Mouse (Mus musculus) frontal cortex, postnatal 25 days (tissue): ENCODE results near the gene Usf1.

Experiments used
- DNase-seq, 2 experiments: peaks; one replicate each; pipeline ENCODE4 v3.0.0; 2022; ENCODE audit warnings: low spot score in 2 of 2

Gene Usf1

DNA sequence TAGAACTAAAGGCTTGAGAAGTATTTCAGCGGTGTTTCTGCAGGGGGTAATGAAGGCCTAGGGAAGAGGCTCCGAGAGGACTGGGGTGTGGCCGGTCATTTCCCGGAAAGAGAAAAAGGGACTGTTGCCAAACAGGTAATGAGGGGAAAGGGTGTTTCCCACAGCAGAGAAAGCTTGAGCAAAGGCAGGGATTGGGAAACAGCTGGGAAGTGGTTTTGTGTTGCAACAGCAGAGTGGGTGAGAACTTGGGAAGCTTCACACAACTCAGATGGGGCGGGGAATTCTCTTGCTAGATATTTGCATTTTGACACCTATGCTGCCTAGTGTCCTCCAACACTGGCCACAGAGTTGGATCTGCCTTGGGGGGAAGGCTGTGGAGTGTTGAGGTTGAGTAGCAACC, 41.8 kb downstream of the Usf1 start:
- DNase-seq, result no peak

- DNase-seq, result no peak
These were observed 43.8 kb downstream of the Usf1 start for GRCm38 (mm10) chr1:171454926-171455325.

GRCm38 (mm10) chr1:171457568-171457967, 46.5 kb downstream of the Usf1 start:
- DNase-seq, result no peak

- no peak for DNase-seq
These were observed 48.7 kb downstream of the Usf1 start for GRCm38 (mm10) chr1:171459791-171460190.

DNA sequence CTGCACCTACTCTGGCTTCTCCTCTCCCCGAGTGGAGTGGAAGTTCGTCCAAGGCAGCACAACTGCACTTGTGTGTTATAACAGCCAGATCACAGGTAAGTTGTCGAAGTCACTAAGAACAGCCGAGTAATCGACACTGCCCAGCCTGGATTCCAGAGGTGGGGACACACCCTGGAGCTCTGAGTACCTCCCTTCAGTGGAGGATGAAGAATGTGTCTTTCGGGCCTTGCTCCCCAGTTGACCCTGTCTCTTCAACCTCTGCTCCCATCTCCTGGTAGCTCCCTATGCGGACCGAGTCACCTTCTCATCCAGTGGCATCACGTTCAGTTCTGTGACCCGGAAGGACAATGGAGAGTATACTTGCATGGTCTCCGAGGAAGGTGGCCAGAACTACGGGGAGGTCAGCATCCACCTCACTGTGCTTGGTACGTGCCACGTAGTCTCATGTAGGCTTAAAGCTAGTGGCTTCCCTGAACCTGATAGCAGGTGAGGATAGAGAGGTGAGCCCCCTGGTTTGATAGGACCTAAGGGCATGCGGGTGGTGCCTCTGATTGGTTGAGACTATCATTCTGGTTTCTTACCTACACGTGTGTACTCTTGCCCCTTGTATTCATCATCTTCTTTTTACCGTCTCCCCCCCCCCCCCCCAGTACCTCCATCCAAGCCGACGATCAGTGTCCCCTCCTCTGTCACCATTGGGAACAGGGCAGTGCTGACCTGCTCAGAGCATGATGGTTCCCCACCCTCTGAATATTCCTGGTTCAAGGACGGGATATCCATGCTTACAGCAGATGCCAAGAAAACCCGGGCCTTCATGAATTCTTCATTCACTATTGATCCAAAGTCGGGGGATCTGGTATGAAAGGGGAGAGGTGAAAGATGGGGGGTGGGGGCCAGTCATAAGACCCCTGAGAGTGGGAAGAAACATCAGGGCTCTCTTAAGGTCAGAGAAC, 49.7 kb downstream of the Usf1 start:
- DNase-seq, result no peak

DNA sequence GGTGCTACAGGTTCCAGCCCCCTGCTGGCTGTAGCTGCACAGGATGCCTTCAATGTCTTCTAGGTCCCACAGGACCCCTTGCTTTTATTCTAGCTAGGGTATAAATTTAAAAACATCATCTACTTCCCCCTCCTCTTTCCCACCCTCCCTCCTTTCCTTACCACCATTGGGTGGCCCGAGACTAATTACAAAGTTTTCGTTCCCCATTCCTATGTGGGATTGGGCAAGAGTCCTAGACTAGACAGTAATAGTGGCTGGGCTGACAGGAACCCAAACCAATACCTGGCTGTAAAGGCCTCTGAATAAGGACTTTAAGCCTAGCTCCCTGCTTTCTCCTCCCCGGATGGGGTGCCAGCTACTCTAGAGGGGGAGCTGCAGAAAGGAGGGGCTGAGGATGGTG, 52.0 kb downstream of the Usf1 start:
- DNase-seq, result no peak

- DNase-seq, result no peak
These were observed 54.8 kb downstream of the Usf1 start for GRCm38 (mm10) chr1:171465749-171466412.

DNA sequence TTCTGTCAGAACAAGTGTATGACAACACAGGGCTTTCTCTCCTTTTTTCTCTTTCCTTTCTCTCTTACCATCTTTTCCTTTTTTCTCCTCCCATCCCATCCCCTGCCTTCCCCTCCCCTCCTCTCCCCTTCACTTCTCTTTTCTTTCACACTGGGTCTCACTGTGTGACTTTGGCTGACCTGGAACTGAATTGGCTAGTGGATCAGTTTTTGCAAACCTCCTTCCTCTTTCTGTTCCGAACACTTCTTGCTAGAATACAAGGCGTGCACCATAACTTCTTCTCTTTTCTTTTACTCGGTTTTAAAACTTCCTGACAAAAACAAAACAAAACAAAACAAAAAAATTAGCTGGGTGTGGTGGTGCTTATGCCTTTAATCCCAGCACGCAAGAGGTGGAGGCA, 55.5 kb downstream of the Usf1 start:
- no peak for DNase-seq
